Mouse (Mus musculus) A20 (cell line): Measurements from ENCODE around the gene Ap1m2.
"Not testable (repeated sequence)": the region's sequence is repeated elsewhere in the genome, so short reads cannot be mapped to it uniquely, and the experiment has no call there.

ENCODE experiments used
- DNase-seq: peaks from one replicate; pipeline ENCODE4 v3.0.0-alpha.2; 2011; ENCODE audit warnings: low read depth, low spot score

Ap1m2 gene

GRCm38 (mm10) chr9:21261831-21262230, 50.3 kb downstream of the Ap1m2 start:
- DNase-seq: no peak

- DNase-seq: no peak
Observed at GRCm38 (mm10) chr9:21260491-21261040, 51.6 kb downstream of the Ap1m2 start.

- not testable (repeated sequence) for DNase-seq
Observed at GRCm38 (mm10) chr9:21256349-21256748, 55.8 kb downstream of the Ap1m2 start.

- no peak for DNase-seq
Observed at GRCm38 (mm10) chr9:21254690-21255089, 57.4 kb downstream of the Ap1m2 start.

- DNase-seq: no peak
Observed at GRCm38 (mm10) chr9:21251116-21251735, 60.9 kb downstream of the Ap1m2 start.

- no peak for DNase-seq
Observed at GRCm38 (mm10) chr9:21250509-21250908, 61.6 kb downstream of the Ap1m2 start.

- DNase-seq: no peak
Observed at GRCm38 (mm10) chr9:21249629-21250508, 62.3 kb downstream of the Ap1m2 start.

- no peak for DNase-seq
Observed at GRCm38 (mm10) chr9:21248326-21248725, 63.8 kb downstream of the Ap1m2 start, which contains the start of gene S1pr5. S1pr5 (minus strand) TSS chr9:21248443.

GRCm38 (mm10) chr9:21246342-21246741, 65.8 kb downstream of the Ap1m2 start:
- DNase-seq: no peak

DNA sequence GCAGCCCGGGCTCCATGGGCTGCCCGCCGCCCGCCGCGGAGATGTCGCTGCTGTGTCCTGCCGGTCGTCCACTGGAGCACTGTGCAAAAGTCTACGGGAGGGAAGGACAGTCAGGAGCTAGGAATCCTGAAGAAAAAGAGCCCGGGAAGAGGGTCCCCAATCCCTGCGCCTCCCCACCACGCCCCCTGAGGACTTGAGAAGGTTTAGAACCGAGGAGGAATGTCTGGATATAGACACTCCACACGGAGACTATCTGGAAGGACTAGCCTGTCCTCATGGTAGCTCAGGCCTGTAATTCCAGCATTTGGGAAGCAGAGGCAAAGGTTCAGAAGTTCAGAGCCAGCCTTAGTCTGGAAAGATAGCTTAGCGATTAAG, 67.0 kb downstream of the Ap1m2 start:
- DNase-seq: no peak

DNA sequence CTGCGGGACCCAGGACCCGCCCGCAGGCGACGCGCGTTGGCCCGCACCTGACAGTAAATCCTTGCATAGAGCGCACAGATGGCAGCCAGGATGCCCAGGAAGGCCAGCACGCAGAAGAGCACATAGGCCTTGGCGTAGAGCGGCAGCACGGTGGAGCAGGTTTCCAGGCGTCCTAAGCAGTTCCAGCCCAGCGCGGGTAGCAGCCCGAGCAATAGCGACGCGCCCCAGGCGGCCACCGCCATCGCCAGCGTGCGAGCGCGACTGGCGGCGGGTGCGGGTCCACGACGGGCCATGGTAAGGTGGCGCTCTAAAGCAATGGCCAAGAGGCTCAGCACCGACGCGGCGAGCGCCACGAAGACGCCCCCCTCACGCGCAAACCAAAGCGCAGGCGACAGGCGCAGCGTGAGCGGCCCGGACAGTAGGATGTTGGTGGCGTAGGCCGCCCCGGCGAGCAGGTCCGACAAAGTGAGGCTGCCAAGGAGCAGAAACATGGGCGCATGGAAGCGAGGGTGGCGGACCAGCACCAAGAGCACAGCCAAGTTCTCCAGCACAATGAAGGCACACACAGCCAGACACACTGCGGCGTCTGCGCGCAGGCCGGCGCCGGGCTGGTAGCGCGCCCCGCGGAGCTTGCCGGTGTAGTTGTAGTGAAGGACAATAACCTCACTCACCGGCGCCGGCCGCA, 67.6 kb downstream of the Ap1m2 start:
- no peak for DNase-seq
